Mouse (Mus musculus): Measurements from ENCODE around the gene Fgr.

DNA sequence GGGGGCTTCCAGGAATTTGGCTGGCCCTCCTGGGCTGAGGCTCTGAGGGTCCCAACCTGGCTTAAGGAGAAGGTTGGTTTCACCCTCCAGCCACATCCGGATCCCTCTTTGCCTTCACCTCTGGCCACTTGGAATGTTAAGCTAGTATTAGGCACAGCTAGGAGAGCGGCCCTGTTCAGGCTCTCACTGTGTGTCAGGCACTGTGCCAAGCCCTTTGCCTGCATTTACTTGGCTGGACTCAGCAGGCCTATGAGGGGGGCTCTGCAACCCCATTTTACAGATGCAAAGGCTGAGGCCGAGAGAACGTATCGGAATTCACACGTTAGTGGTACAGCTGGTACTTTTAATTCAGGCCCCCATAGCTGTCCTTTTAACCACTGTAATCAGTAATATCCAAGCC is 49.7 kb downstream of the Fgr start:
- TF ChIP-seq GATA1 (IDR thresholded peaks at IDR 0.05; ENCODE audit: low read length) (no peak), TAL1 (IDR thresholded peaks at IDR 0.05; ENCODE audit: low read length) (no peak)

Data from erythroblast, embryonic 14.5 days (primary cell).